Mouse (Mus musculus): ENCODE results near the gene Cpne6. TPM values are rescaled to one million over a fixed set of nuclear protein-coding genes. Genes with fewer than 3 reads are reported as not detected.

Gene Cpne6
- total RNA-seq, 2 experiments from 2014 or later: 0.14 TPM; not detected in 1

DNA sequence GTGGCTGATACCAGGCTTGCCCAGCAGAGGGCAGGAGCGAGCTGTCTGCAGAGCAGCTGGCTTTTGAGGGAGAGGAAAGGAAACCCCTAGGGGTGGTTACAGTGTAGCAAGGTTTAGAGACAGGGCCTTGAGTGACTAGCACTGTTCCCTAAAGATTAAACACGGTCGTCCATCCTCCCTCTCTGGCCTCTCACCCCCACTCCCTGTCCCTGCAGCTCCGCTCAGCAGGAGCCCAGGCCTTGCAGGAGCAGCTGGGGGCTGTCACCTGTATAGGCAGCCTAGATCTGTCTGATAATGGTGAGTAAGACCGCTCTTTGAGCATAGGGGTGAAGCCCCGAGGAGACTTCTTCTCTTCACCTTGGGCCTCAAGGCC is 12.8 kb upstream of the Cpne6 start:
- DNase-seq: peak; percentile 94

DNA sequence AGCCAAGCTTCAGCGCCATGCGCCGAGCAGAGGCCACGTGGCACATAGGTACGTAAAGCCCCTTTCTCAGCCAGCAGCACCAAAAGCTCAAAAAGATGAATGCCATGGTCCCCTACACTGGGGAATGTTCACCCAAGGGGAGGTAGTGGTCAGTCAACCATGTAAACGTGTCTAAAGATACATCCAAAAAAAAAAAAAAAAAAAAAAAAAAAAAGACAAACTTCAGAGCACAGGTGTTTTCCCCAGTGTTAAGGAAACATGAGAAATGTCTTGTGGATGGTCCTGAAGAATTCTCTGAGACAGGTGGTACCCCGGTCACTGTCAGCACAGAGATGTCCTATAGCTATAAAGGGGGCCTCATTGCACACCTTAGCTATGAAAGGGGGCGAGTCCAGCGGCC is 4.6 kb upstream of the Cpne6 start:
- no peak for DNase-seq

DNA sequence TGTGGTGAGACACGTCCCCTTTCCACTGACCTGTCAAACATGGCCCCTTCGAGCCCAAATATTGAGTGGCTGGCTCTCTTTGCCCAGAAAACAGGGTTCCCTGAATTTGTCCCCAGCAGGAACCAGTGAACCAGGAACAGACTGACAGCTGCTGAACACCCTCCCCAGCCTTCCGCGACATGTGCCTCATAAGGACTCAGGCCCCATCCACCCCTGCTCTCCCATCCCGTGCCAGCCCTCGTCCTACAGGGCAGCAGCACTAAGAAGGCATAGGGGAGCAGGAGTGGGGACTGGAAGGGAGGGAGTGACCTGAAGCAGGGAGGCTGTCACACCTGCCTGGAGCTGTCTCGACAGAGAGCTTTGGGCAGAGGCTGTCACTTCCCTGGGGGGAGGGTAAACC is 2.4 kb upstream of the Cpne6 start:
- DNase-seq: no peak

DNA sequence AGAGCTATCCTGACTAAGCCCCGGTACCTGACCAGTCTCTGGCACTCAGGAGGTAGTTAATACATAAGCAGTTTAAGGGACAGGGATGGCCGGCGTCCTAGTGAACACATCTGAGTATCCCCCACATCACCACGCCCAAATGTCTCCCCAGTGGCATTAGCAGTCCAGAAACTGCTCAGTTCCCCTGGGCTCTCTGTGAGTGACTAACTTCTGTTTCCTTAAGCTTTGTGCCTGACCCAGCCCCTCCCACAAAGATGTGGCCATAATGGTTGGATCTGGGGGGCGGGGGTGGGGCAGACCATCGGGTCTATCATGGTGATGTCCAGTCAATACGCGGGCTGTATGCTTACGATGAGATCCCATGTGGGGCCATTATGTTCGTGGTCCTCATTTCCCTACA is 705 bp upstream of the Cpne6 start:
- no peak for DNase-seq

DNA sequence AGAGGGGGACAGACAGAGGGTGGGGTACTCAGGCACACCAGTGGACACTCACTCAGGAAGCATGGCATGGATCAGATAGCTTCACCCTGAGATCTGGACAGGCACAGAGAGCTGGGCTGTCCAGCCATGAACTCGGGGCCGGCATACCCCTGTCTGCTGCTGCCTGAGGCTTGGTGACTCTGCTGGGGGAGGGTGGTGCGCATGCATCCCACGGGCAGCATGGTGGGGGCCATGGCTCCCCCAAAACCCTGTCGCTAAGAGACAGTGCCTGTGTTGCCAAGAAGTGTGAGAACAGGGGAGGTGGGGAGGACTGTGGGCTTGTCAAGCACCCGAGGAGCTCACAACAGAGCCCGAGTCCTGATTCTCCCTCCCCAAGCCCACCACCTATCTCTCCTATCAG is 792 bp downstream of the Cpne6 start:
- no peak for DNase-seq

- no peak for DNase-seq
These were observed 3.7 kb downstream of the Cpne6 start for GRCm38 (mm10) chr14:55513927-55514326.

GRCm38 (mm10) chr14:55515846-55516245 is 5.6 kb downstream of the Cpne6 start:
- no peak for DNase-seq

GRCm38 (mm10) chr14:55518897-55519296 is 8.7 kb downstream of the Cpne6 start:
- no peak for DNase-seq

- no peak for DNase-seq
These were observed 9.4 kb downstream of the Cpne6 start for GRCm38 (mm10) chr14:55519604-55520003.

DNA sequence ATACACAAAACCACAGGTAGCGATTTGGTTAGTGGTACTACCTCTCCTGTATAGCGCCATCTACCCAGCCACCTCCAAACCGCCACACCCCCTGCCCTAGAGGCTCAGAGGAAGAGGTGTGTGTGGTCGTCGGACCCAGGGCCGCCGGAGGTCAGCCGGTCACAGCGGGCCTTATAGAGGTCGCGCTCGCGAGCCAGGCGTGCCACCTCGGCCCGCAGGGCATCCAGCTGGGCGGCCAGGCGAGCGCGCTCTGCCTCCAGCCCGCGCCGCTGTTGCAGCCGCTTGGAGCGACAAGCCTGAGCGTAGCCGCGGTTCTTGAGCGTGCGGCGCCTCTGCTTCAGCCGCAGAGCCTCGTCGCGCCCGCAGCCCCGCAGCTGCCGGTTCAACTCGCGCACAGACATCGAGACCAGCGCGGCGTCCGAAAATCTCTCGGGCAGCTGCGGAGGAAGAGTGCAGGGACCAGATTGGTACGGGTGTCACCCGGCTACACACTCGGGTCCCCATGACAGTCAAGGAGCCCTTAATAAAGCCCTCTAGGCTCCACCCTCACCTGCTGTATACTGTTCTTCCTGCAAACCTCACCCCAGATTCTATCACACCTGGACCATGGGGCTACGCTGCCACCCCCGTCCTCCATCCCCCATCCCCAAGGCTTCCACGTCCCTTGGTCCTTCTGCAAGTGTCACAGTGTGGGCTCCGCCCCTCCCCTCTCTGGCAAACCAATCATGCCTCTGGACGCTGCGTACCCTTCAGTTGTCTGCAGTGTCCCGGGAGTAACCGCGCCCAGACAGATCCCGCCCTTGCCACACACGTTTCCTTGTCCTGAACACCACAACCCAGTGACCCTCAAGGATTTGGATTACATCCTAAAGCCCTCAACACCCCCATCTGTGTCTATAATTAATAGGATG is 10.5 kb downstream of the Cpne6 start:
- peak; percentile 32 for DNase-seq

- no peak for DNase-seq
These were observed 13.8 kb downstream of the Cpne6 start for GRCm38 (mm10) chr14:55524062-55524461.

GRCm38 (mm10) chr14:55524785-55525184 is 14.5 kb downstream of the Cpne6 start, which contains the start of gene Nrl:
Gene Nrl (minus strand): TSS chr14:55524981.
- DNase-seq: no peak

DNA sequence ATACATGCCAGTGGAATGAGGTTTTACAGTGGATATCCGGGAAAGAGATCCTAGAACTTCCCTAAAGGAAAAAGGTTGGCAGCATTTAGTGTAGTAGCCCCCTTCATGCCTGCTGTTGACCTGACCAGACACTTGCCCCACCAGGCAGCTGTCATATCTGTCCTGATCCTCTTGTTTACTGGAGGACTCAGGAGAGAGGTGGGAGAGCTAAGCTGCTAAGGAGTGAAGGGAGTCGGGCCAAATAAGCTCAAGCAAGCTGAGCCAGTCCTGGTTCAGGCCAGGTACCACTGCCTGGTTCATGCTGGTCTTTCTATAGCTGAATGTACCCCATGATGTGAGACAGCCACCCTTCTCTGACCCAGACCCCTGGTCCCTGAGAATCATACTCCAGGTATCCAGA is 16.4 kb downstream of the Cpne6 start:
- no peak for DNase-seq

GRCm38 (mm10) chr14:55527940-55528339 is 17.7 kb downstream of the Cpne6 start:
- DNase-seq: no peak

- DNase-seq: peak; percentile 49
These were observed 26.0 kb downstream of the Cpne6 start for GRCm38 (mm10) chr14:55536116-55536745.

GRCm38 (mm10) chr14:55540067-55540786 is 30.0 kb downstream of the Cpne6 start, which contains the start of gene Pck2:
Gene Pck2 (plus strand): TSS chr14:55540266.
- DNase-seq: peak; percentile 78

DNA sequence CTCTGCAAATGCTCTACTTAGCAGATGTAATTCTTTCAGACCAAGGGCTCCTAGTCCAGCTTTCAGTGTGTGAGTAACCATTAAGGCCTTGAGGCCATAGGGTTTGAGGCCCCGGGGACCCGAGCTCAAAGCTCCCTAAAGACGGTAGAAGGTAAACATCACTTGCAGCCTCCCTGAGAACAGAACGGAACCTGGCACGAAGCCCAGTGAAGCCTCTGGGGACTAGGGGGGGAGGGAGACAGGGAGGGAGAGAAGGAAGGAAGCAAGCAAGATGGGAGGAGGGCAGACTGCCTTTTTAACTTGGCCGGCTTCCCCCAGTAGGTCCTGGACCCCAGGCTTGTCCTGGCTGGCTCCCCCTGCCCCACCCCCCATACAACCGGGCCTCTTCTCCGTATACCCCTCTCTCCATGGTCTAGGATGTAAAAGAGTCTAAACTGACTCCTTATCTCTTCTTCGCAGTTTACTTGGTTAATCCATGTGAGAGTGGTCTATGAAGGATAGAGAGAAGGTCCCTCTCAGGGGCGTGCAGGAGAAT is 30.6 kb downstream of the Cpne6 start:
- peak; percentile 87 for DNase-seq

- no peak for DNase-seq
These were observed 32.0 kb downstream of the Cpne6 start for GRCm38 (mm10) chr14:55542268-55542667.

DNA sequence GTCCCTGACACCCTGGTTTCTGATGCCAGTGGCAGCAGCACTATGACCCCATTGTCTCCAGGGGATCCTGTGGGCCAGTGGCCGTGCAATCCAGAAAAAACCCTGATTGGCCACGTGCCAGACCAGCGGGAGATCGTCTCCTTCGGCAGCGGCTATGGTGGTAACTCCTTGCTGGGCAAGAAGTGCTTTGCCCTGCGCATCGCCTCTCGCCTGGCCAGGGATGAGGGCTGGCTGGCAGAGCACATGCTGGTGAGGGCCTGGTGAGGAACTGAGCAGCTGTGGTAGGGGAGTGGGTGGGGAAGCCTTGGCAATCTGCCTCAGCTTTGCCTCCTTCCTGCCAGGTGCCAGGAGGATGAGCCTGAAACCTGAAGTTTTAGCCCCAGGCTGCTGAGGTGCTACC is 34.1 kb downstream of the Cpne6 start:
- peak; percentile 31 for DNase-seq

- no peak for DNase-seq
These were observed 39.9 kb downstream of the Cpne6 start for GRCm38 (mm10) chr14:55550191-55550590.

DNA sequence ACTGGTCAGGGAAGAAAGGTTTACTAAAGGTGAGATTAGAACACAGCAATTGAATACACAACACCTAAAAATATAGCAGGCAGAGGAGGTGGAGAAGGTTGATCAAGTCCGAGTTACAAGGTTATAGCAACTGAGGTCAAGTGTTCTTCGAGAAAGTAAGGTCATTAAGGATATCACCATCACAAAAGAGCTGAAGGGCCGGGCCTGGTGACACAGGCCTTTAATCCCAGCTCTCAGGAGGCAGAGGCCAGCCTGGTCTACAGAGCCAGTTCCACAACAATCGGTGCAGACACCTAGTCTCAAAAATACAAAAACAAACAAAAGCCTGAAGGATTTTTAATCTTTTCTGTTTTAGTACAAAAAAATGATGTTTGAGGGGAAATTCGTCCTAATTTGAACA is 41.1 kb downstream of the Cpne6 start:
- no peak for DNase-seq

DNA sequence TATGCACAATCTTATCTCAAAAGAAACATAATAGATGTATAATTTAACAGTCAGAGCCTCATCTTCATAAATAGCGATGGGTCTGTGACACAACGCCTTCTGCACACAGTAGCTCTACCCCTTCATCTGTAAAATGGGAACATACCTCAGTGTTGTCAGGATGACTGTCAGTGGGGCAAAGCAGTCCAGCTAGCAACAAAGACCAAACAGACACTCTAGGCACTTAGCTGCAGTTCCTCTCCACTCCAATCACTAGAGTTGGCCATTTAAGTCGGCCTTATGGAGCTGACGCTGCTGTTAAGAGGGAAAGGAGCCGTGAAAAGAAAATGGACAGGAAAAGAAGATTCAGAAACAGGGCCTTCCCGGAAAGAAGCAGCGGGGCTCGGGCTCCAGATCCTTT is 41.5 kb downstream of the Cpne6 start:
- DNase-seq: no peak

- no peak for DNase-seq
These were observed 44.4 kb downstream of the Cpne6 start for GRCm38 (mm10) chr14:55554635-55555034.
